Mouse (Mus musculus) kidney, adult 11 months (tissue): ENCODE measurements at regions not wholly inside any gene's neighbourhood (a gene's known extent, or its start where the extent isn't known, plus 50 kb on each side); places are given as distances from the start of the nearest gene placed in this dataset.

Experiments used
- DNase-seq: peaks from one replicate; pipeline ENCODE4 v3.0.0; 2022

- peak; percentile 28 for DNase-seq
These were observed 163.1 kb upstream of the Spred2 start for GRCm38 (mm10) chr11:19760861-19761693.

- DNase-seq: no peak
These were observed 162.5 kb upstream of the Spred2 start for GRCm38 (mm10) chr11:19761694-19761976.

GRCm38 (mm10) chr11:19767316-19767715 lies 156.9 kb upstream of the Spred2 start:
- no peak for DNase-seq

- no peak for DNase-seq
These were observed 156.3 kb upstream of the Spred2 start for GRCm38 (mm10) chr11:19767871-19768270.

GRCm38 (mm10) chr11:19768962-19769361 lies 155.2 kb upstream of the Spred2 start:
- DNase-seq: no peak

GRCm38 (mm10) chr11:19774010-19774409 lies 150.2 kb upstream of the Spred2 start:
- no peak for DNase-seq

- DNase-seq: no peak
These were observed 148.4 kb upstream of the Spred2 start for GRCm38 (mm10) chr11:19775741-19776140.

- DNase-seq: no peak
These were observed 147.5 kb upstream of the Spred2 start for GRCm38 (mm10) chr11:19776473-19777200.

- DNase-seq: no peak
These were observed 146.0 kb upstream of the Spred2 start for GRCm38 (mm10) chr11:19778191-19778590.

- no peak for DNase-seq
These were observed 139.1 kb upstream of the Spred2 start for GRCm38 (mm10) chr11:19785110-19785509.

GRCm38 (mm10) chr11:19796950-19797670 lies 127.1 kb upstream of the Spred2 start:
- DNase-seq: no peak

GRCm38 (mm10) chr11:19809359-19809758 lies 114.8 kb upstream of the Spred2 start:
- DNase-seq: no peak

- DNase-seq: no peak
These were observed 112.7 kb upstream of the Spred2 start for GRCm38 (mm10) chr11:19811271-19811991.

- no peak for DNase-seq
These were observed 112.0 kb upstream of the Spred2 start for GRCm38 (mm10) chr11:19811992-19812690.

GRCm38 (mm10) chr11:19813549-19813948 lies 110.6 kb upstream of the Spred2 start:
- DNase-seq: no peak

- no peak for DNase-seq
These were observed 101.2 kb upstream of the Spred2 start for GRCm38 (mm10) chr11:19822991-19823390.

GRCm38 (mm10) chr11:19823461-19823895 lies 100.7 kb upstream of the Spred2 start:
- DNase-seq: peak; percentile 16

- DNase-seq: no peak
These were observed 97.5 kb upstream of the Spred2 start for GRCm38 (mm10) chr11:19826481-19827185.

- DNase-seq: peak; percentile 56
These were observed 96.2 kb upstream of the Spred2 start for GRCm38 (mm10) chr11:19827996-19828395.

GRCm38 (mm10) chr11:19828959-19829401 lies 95.2 kb upstream of the Spred2 start:
- peak; percentile 15 for DNase-seq

- no peak for DNase-seq
These were observed 94.5 kb upstream of the Spred2 start for GRCm38 (mm10) chr11:19829564-19830279.
